ENCODE assay signal across 24 mouse cellular contexts in genomic region chr15:86507546-86507945, GRCm38 (mm10).
DNase-seq lines count a peak whose midpoint lies in the region; ATAC-seq and TF ChIP-seq lines count a peak whose summit lies in the region.
"Had no signal": no experiment of that assay in that cellular context is flagged by ENCODE, and none has a peak within 500 bp of the region (broad histone marks: within the 10 kb centered on the region; RNA-seq: fewer than 3 reads in every experiment).

No protein-coding gene starts in this region.

- no peak overlapping the region for H3K27ac ChIP-seq in liver, postnatal 0 days (ENCODE audit: low read depth)
- H3K27ac ChIP-seq: embryonic facial prominence, embryonic 15.5 days; forebrain, embryonic 15.5 days; heart, adult 2 months; heart, embryonic 15.5 days; hindbrain, embryonic 10.5 days; hindbrain, embryonic 14.5 days had no signal

- peak; percentile 70 for DNase-seq in heart, adult 11 months
- no peak for DNase-seq in heart, postnatal 36 days
- DNase-seq in liver, postnatal 0 days = peak; percentile 7
- DNase-seq in liver = no peak
- peak; percentile 11 for DNase-seq in urinary bladder, adult 2 months (ENCODE audit: low spot score)
- DNase-seq in urinary bladder, postnatal 25 days (ENCODE audit: low spot score) = no peak
- DNase-seq: adrenal gland, postnatal 14 days; cerebellum, adult 18-20 months; cerebellum, adult 9-11 months; cerebellum, postnatal 36 days; gastrocnemius, postnatal 10 days; heart, postnatal 14 days had no signal

- no peak for TF ChIP-seq CTCF in liver, postnatal 0 days (IDR thresholded peaks at IDR 0.05; ENCODE audit: low read depth)

- H3K9me3 ChIP-seq in liver, postnatal 0 days (ENCODE audit: low read length) = no peaks in the 10 kb centered on the region
- H3K9me3 ChIP-seq: embryonic facial prominence, embryonic 15.5 days; forebrain, embryonic 10.5 days; forebrain, embryonic 15.5 days; heart, embryonic 15.5 days; hindbrain, embryonic 10.5 days had no signal

- H3K9ac ChIP-seq in liver, postnatal 0 days (replicated peaks) = no peak overlapping the region
- H3K9ac ChIP-seq: embryonic facial prominence, embryonic 15.5 days; forebrain, embryonic 15.5 days; heart, embryonic 15.5 days; hindbrain, embryonic 14.5 days had no signal

- no peaks in the 10 kb centered on the region for H3K36me3 ChIP-seq in liver, postnatal 0 days (replicated peaks; ENCODE audit: insufficient read depth, low read length)
- H3K36me3 ChIP-seq: embryonic facial prominence, embryonic 15.5 days; forebrain, embryonic 10.5 days; forebrain, embryonic 15.5 days; heart, embryonic 15.5 days; hindbrain, embryonic 10.5 days had no signal

- no peaks in the 10 kb centered on the region for H3K27me3 ChIP-seq in liver, postnatal 0 days (ENCODE audit: insufficient read depth, low read length)
- H3K27me3 ChIP-seq: CH12.LX; embryonic facial prominence, embryonic 15.5 days; forebrain, embryonic 15.5 days; heart, embryonic 15.5 days had no signal

- no peak for ATAC-seq in liver, postnatal 0 days
- ATAC-seq: activated CD4-positive, CD25-positive, alpha-beta regulatory T cell, adult 4 months; forebrain, embryonic 15.5 days; Patski had no signal

- no peak for TF ChIP-seq EP300 in liver, postnatal 0 days (IDR thresholded peaks at IDR 0.05; ENCODE audit: low read depth)

- H3K4me1 ChIP-seq in liver, postnatal 0 days (ENCODE audit: insufficient read depth) = no peaks in the 10 kb centered on the region
- H3K4me1 ChIP-seq: embryonic facial prominence, embryonic 15.5 days; heart, embryonic 15.5 days had no signal

- no peak overlapping the region for H3K4me2 ChIP-seq in liver, postnatal 0 days (ENCODE audit: low read depth, low read length)
- H3K4me2 ChIP-seq: embryonic facial prominence, embryonic 15.5 days; forebrain, embryonic 15.5 days; heart, embryonic 11.5 days; heart, embryonic 15.5 days; hindbrain, embryonic 14.5 days had no signal

- intact Hi-C loops in heart, postnatal 36 days (cut with DNase I) = no loop called here

- 86% methylated on average over 8 of the region's 8 CpGs for WGBS in liver, postnatal 0 days (ENCODE audit: insufficient replicate concordance)

- H3K4me3 ChIP-seq in liver, postnatal 0 days (ENCODE audit: low read depth, low read length) = no peak overlapping the region
- H3K4me3 ChIP-seq: embryonic facial prominence, embryonic 15.5 days; erythroblast, embryonic 14.5 days; forebrain, embryonic 10.5 days; forebrain, embryonic 15.5 days; heart, adult 2 months; heart, embryonic 15.5 days; hindbrain, embryonic 10.5 days had no signal

Comparison
In these comparisons a context has a peak if more than half of its experiments do, and no peak if none do; other contexts are left out.
1. DNase-seq: peak in heart, adult 11 months (single experiment), liver, postnatal 0 days (single experiment) and urinary bladder, adult 2 months (single experiment); none in heart, postnatal 36 days (0 of 2), liver (single experiment) and urinary bladder, postnatal 25 days (single experiment).